Mouse (Mus musculus): ENCODE measurements around the gene Gm21970. TPM values are rescaled to one million over a fixed set of nuclear protein-coding genes. Genes with fewer than 3 reads are reported as not detected.

The Gm21970 gene
- polyA plus RNA-seq, 1 experiment from 2014 or later, result not detected

GRCm38 (mm10) chr16:91441366-91441765 is 49.8 kb downstream of the Gm21970 start:
- H3K4me2 ChIP-seq (ENCODE audit: low read depth, low read length), result no peak overlapping the region
- WGBS, result 71% methylated on average over 7 of the region's 7 CpGs
- no peak overlapping the region for H3K27ac ChIP-seq (ENCODE audit: low read depth, low read length)
- no peaks in the 10 kb centered on the region for H3K36me3 ChIP-seq (ENCODE audit: control insufficient read depth, insufficient read depth, low read length)
- H3K4me1 ChIP-seq (ENCODE audit: control insufficient read depth, insufficient read depth, low read length), result no peaks in the 10 kb centered on the region
- H3K27me3 ChIP-seq (ENCODE audit: control insufficient read depth, insufficient read depth, low read length), result no peaks in the 10 kb centered on the region
- no peak overlapping the region for H3K9ac ChIP-seq (replicated peaks; ENCODE audit: low read depth, low read length)
- H3K4me3 ChIP-seq (ENCODE audit: low read depth, low read length), result no peak overlapping the region
- ATAC-seq (ENCODE audit: low read depth), result no peak
- no peaks in the 10 kb centered on the region for H3K9me3 ChIP-seq (ENCODE audit: control insufficient read depth, low read length)

DNA sequence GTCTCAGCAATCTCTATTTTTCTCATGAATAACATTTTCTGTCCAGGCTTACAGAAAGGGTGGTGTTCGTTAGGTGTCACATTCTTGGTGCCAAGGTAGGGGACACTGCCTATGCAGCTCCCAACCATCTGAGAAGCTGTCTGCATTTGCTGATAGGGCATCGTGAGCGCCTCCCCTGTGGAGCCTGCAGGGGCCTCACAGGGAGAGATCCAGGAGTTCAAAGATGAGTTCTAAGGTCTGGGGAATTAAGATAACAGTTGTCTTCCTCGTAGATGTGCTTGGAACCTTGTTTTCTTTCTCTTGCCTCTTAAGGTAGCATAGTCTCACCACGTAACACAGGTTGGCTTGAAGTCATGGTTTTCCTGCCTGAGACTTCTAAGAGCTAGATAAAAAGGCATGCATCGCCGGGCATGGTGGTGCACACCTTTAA is 50.3 kb downstream of the Gm21970 start:
- H3K4me3 ChIP-seq (ENCODE audit: low read depth, low read length), result no peak overlapping the region
- no peaks in the 10 kb centered on the region for H3K4me1 ChIP-seq (ENCODE audit: control insufficient read depth, insufficient read depth, low read length)
- H3K9ac ChIP-seq (replicated peaks; ENCODE audit: low read depth, low read length), result no peak overlapping the region
- no peak for ATAC-seq (ENCODE audit: low read depth)
- no peaks in the 10 kb centered on the region for H3K9me3 ChIP-seq (ENCODE audit: control insufficient read depth, low read length)
- WGBS, result 87% methylated on average over 7 of the region's 7 CpGs
- no peak overlapping the region for H3K27ac ChIP-seq (ENCODE audit: low read depth, low read length)
- no peak overlapping the region for H3K4me2 ChIP-seq (ENCODE audit: low read depth, low read length)
- H3K27me3 ChIP-seq (ENCODE audit: control insufficient read depth, insufficient read depth, low read length), result no peaks in the 10 kb centered on the region
- no peaks in the 10 kb centered on the region for H3K36me3 ChIP-seq (ENCODE audit: control insufficient read depth, insufficient read depth, low read length)

DNA sequence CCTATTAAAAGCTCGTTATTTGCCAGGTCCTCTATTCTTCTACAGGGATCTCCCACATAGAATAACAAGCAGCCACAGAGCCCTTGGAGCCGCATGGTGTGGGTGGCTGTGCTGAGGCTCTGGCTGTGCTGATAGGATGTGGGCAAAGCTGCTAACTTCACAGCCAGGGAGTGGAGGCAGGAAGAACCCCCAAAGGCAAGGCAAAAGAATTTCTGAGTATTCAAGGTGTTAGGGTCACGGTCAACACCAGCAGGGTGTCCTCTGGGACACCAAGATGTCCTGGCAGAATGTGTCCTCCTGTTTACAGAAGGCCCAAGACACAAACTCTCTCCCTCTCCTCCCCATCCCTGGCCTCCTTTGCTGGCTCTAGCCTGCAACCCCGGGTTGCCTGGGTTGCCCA is 50.9 kb downstream of the Gm21970 start:
- no peaks in the 10 kb centered on the region for H3K27me3 ChIP-seq (ENCODE audit: control insufficient read depth, insufficient read depth, low read length)
- H3K9me3 ChIP-seq (ENCODE audit: control insufficient read depth, low read length), result no peaks in the 10 kb centered on the region
- H3K36me3 ChIP-seq (ENCODE audit: control insufficient read depth, insufficient read depth, low read length), result no peaks in the 10 kb centered on the region
- H3K4me1 ChIP-seq (ENCODE audit: control insufficient read depth, insufficient read depth, low read length), result no peaks in the 10 kb centered on the region
- no peak for ATAC-seq (ENCODE audit: low read depth)
- H3K4me3 ChIP-seq (ENCODE audit: low read depth, low read length), result no peak overlapping the region
- H3K4me2 ChIP-seq (ENCODE audit: low read depth, low read length), result no peak overlapping the region
- H3K27ac ChIP-seq (ENCODE audit: low read depth, low read length), result no peak overlapping the region
- H3K9ac ChIP-seq (replicated peaks; ENCODE audit: low read depth, low read length), result no peak overlapping the region
- WGBS, result 77% methylated on average over 4 of the region's 4 CpGs

- no peaks in the 10 kb centered on the region for H3K4me1 ChIP-seq (ENCODE audit: control insufficient read depth, insufficient read depth, low read length)
- no peak overlapping the region for H3K9ac ChIP-seq (replicated peaks; ENCODE audit: low read depth, low read length)
- no peaks in the 10 kb centered on the region for H3K36me3 ChIP-seq (ENCODE audit: control insufficient read depth, insufficient read depth, low read length)
- H3K9me3 ChIP-seq (ENCODE audit: control insufficient read depth, low read length), result no peaks in the 10 kb centered on the region
- no peak for ATAC-seq (ENCODE audit: low read depth)
- H3K27me3 ChIP-seq (ENCODE audit: control insufficient read depth, insufficient read depth, low read length), result no peaks in the 10 kb centered on the region
- WGBS, result 79% methylated on average over 8 of the region's 8 CpGs
- H3K4me2 ChIP-seq (ENCODE audit: low read depth, low read length), result no peak overlapping the region
- H3K27ac ChIP-seq (ENCODE audit: low read depth, low read length), result no peak overlapping the region
- H3K4me3 ChIP-seq (ENCODE audit: low read depth, low read length), result no peak overlapping the region
These were observed 51.7 kb downstream of the Gm21970 start for GRCm38 (mm10) chr16:91443211-91443611.

GRCm38 (mm10) chr16:91444847-91445246 is 53.3 kb downstream of the Gm21970 start:
- Histone ChIP-seq H3K9me3 (ENCODE audit: control insufficient read depth, low read length) (no peaks in the 10 kb centered on the region), H3K9ac (replicated peaks; ENCODE audit: low read depth, low read length) (no peak overlapping the region), H3K4me3 (ENCODE audit: low read depth, low read length) (no peak overlapping the region), H3K27ac (ENCODE audit: low read depth, low read length) (no peak overlapping the region), H3K27me3 (ENCODE audit: control insufficient read depth, insufficient read depth, low read length) (no peaks in the 10 kb centered on the region), H3K4me2 (ENCODE audit: low read depth, low read length) (no peak overlapping the region), H3K4me1 (ENCODE audit: control insufficient read depth, insufficient read depth, low read length) (no peaks in the 10 kb centered on the region), H3K36me3 (ENCODE audit: control insufficient read depth, insufficient read depth, low read length) (no peaks in the 10 kb centered on the region)
- ATAC-seq (ENCODE audit: low read depth), result no peak
- 93% methylated on average over 4 of the region's 4 CpGs for WGBS

DNA sequence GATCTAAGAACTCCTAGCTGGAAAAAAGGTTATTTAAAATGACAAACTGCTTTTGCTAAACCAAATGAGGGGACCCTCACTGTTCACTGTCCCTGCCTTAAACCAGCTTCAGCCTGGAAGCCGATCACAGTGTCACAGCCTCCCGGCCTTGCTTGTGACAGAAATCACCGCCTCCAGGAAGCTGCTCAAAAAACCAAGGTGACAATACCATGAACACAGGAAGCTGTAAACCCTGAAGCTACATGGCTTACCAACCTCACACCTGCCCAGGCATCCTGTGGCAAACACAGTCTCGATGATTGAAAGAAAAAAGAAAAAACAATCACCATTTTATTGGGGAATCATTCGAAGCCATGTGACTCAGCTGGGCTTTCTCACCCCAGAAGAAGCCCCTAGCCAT is 54.0 kb downstream of the Gm21970 start:
- Histone ChIP-seq H3K4me3 (ENCODE audit: low read depth, low read length) (no peak overlapping the region), H3K27ac (ENCODE audit: low read depth, low read length) (no peak overlapping the region), H3K9me3 (ENCODE audit: control insufficient read depth, low read length) (no peaks in the 10 kb centered on the region), H3K27me3 (ENCODE audit: control insufficient read depth, insufficient read depth, low read length) (no peaks in the 10 kb centered on the region), H3K4me1 (ENCODE audit: control insufficient read depth, insufficient read depth, low read length) (no peaks in the 10 kb centered on the region), H3K4me2 (ENCODE audit: low read depth, low read length) (no peak overlapping the region), H3K9ac (replicated peaks; ENCODE audit: low read depth, low read length) (no peak overlapping the region), H3K36me3 (ENCODE audit: control insufficient read depth, insufficient read depth, low read length) (no peaks in the 10 kb centered on the region)
- 79% methylated on average over 5 of the region's 5 CpGs for WGBS
- no peak for ATAC-seq (ENCODE audit: low read depth)

GRCm38 (mm10) chr16:91446778-91447511 is 55.4 kb downstream of the Gm21970 start:
- Histone ChIP-seq H3K4me3 (ENCODE audit: low read depth, low read length) (no peak overlapping the region), H3K27me3 (ENCODE audit: control insufficient read depth, insufficient read depth, low read length) (no peaks in the 10 kb centered on the region), H3K4me1 (ENCODE audit: control insufficient read depth, insufficient read depth, low read length) (no peaks in the 10 kb centered on the region), H3K9ac (replicated peaks; ENCODE audit: low read depth, low read length) (no peak overlapping the region), H3K9me3 (ENCODE audit: control insufficient read depth, low read length) (no peaks in the 10 kb centered on the region), H3K4me2 (ENCODE audit: low read depth, low read length) (no peak overlapping the region), H3K27ac (ENCODE audit: low read depth, low read length) (no peak overlapping the region), H3K36me3 (ENCODE audit: control insufficient read depth, insufficient read depth, low read length) (no peaks in the 10 kb centered on the region)
- WGBS, result 82% methylated on average over 8 of the region's 8 CpGs
- ATAC-seq (ENCODE audit: low read depth), result no peak

DNA sequence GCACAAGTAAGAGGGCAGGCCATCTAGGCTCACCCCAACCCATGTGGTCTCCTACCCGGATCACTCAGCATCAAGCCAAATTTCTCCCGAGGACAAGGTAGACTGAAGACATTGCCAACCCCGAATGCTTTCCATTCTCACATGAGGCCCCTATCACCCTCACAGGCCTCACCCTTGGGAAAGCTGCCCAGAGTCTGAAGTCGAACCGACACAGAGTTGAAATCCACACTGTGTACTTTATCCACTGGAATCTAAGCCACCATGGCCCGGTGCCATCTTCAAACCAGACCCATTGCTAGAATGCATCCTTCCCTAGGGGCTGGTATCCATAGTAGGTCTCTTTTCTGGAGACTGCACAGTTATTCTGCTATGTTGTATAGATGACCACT is 56.0 kb downstream of the Gm21970 start:
- no peaks in the 10 kb centered on the region for H3K9me3 ChIP-seq (ENCODE audit: control insufficient read depth, low read length)
- ATAC-seq (ENCODE audit: low read depth), result no peak
- 87% methylated on average over 6 of the region's 6 CpGs for WGBS
- no peaks in the 10 kb centered on the region for H3K4me1 ChIP-seq (ENCODE audit: control insufficient read depth, insufficient read depth, low read length)
- H3K27me3 ChIP-seq (ENCODE audit: control insufficient read depth, insufficient read depth, low read length), result no peaks in the 10 kb centered on the region
- H3K4me2 ChIP-seq (ENCODE audit: low read depth, low read length), result no peak overlapping the region
- H3K27ac ChIP-seq (ENCODE audit: low read depth, low read length), result no peak overlapping the region
- H3K36me3 ChIP-seq (ENCODE audit: control insufficient read depth, insufficient read depth, low read length), result no peaks in the 10 kb centered on the region
- no peak overlapping the region for H3K4me3 ChIP-seq (ENCODE audit: low read depth, low read length)
- H3K9ac ChIP-seq (replicated peaks; ENCODE audit: low read depth, low read length), result no peak overlapping the region

DNA sequence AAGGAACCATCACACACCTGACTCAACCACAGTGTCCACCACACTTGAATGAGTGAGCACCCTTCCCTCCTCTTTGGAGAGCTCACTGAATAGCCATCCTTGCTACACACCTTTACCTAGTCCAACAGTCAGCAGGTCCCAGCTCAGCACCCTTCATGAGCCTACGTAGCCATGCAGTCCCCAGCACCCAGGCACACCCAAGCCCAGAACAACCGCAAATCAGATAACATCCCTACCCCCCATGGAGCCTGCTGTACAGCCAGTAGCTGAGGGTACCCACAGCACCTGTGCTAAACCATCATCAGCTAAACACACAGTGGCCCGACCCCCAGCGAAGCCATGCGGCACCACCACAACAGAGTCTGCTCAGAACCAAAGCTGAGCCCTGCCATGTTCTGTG is 56.6 kb downstream of the Gm21970 start:
- no peak overlapping the region for H3K27ac ChIP-seq (ENCODE audit: low read depth, low read length)
- no peaks in the 10 kb centered on the region for H3K9me3 ChIP-seq (ENCODE audit: control insufficient read depth, low read length)
- no peaks in the 10 kb centered on the region for H3K4me1 ChIP-seq (ENCODE audit: control insufficient read depth, insufficient read depth, low read length)
- no peak overlapping the region for H3K9ac ChIP-seq (replicated peaks; ENCODE audit: low read depth, low read length)
- no peaks in the 10 kb centered on the region for H3K36me3 ChIP-seq (ENCODE audit: control insufficient read depth, insufficient read depth, low read length)
- 98% methylated on average over 5 of the region's 5 CpGs for WGBS
- no peaks in the 10 kb centered on the region for H3K27me3 ChIP-seq (ENCODE audit: control insufficient read depth, insufficient read depth, low read length)
- H3K4me2 ChIP-seq (ENCODE audit: low read depth, low read length), result no peak overlapping the region
- no peak for ATAC-seq (ENCODE audit: low read depth)
- H3K4me3 ChIP-seq (ENCODE audit: low read depth, low read length), result no peak overlapping the region
